Comparison of ENCODE assay signal across 16 mouse cellular contexts in genomic region chr17:5287210-5287591, GRCm38 (mm10).
DNase-seq lines count a peak whose midpoint lies in the region; ATAC-seq and TF ChIP-seq lines count a peak whose summit lies in the region.
"Had no signal": no experiment of that assay in that cellular context is flagged by ENCODE, and none has a peak within 500 bp of the region (broad histone marks: within the 10 kb centered on the region; RNA-seq: fewer than 3 reads in every experiment).

No protein-coding gene starts in this region.

- no peaks in the 10 kb centered on the region for H3K9me3 ChIP-seq in heart, postnatal 0 days (replicated peaks; ENCODE audit: control insufficient read depth, low read length)
- H3K9me3 ChIP-seq in midbrain, embryonic 15.5 days = no peaks in the 10 kb centered on the region
- H3K9me3 ChIP-seq in midbrain, embryonic 11.5 days (ENCODE audit: control insufficient read depth, low read length) = no peaks in the 10 kb centered on the region
- no peaks in the 10 kb centered on the region for H3K9me3 ChIP-seq in forebrain, postnatal 0 days (ENCODE audit: low read length)
- no peaks in the 10 kb centered on the region for H3K9me3 ChIP-seq in stomach, embryonic 16.5 days (replicated peaks; ENCODE audit: control insufficient read depth, low read length)
- H3K9me3 ChIP-seq: heart, embryonic 12.5 days had no signal

- intact Hi-C loops in heart, postnatal 25 days (cut with DNase I) = loop anchor here (5.0 kb wide), 1 partner anchor 35 kb away; no protein-coding TSS in a partner anchor

- no peak for DNase-seq in heart, postnatal 0 days (ENCODE audit: low spot score)
- no peak for DNase-seq in heart, postnatal 25 days (ENCODE audit: low spot score)
- no peak for DNase-seq in midbrain, embryonic 11.5 days (ENCODE audit: low spot score, missing footprints)
- no peak for DNase-seq in forebrain, postnatal 0 days
- DNase-seq in retina, postnatal 1 day = no peak
- DNase-seq in layer of hippocampus, adult 18-20 months (ENCODE audit: low spot score in 2 of 2) = no peak
- DNase-seq: adrenal gland, postnatal 10 days; B cell, adult 2 months; gastrocnemius, postnatal 10 days; kidney, postnatal 25 days; lung, postnatal 10 days; spleen, adult 18-20 months had no signal

- peak overlapping the region; percentile 37; the same call in 1 of the 2 replicates for H3K27ac ChIP-seq in heart, postnatal 0 days (ENCODE audit: low read depth)
- peak overlapping the region; percentile 53; the same call in 1 of the 2 replicates for H3K27ac ChIP-seq in midbrain, embryonic 15.5 days
- no peak overlapping the region for H3K27ac ChIP-seq in midbrain, embryonic 11.5 days (ENCODE audit: low read depth, low read length)
- peak overlapping the region; percentile 42; the same call in 1 of the 2 replicates for H3K27ac ChIP-seq in forebrain, postnatal 0 days (ENCODE audit: low read depth, low read length)
- peak overlapping the region; percentile 31; the same call in 1 of the 2 replicates for H3K27ac ChIP-seq in stomach, embryonic 16.5 days (ENCODE audit: low read length)

- no peak for ATAC-seq in heart, postnatal 0 days (ENCODE audit: insufficient read depth, low read depth)
- no peak for ATAC-seq in midbrain, embryonic 15.5 days (replicated peaks)
- ATAC-seq in midbrain, embryonic 11.5 days (ENCODE audit: low FRiP score) = no peak
- no peak for ATAC-seq in forebrain, postnatal 0 days
- ATAC-seq in stomach, embryonic 16.5 days (ENCODE audit: insufficient read depth, low FRiP score) = no peak

- H3K9ac ChIP-seq in heart, postnatal 0 days (replicated peaks; ENCODE audit: low read depth, low read length) = no peak overlapping the region
- H3K9ac ChIP-seq in midbrain, embryonic 15.5 days = no peak overlapping the region
- no peak overlapping the region for H3K9ac ChIP-seq in midbrain, embryonic 11.5 days (ENCODE audit: low read length)
- peak overlapping the region; percentile 22; the same call in 1 of the 2 replicates for H3K9ac ChIP-seq in forebrain, postnatal 0 days
- H3K9ac ChIP-seq in stomach, embryonic 16.5 days (ENCODE audit: low read length) = no peak overlapping the region
- H3K9ac ChIP-seq: heart, embryonic 12.5 days had no signal

- peaks cover 11% of the 10 kb centered on the region for H3K36me3 ChIP-seq in heart, postnatal 0 days (replicated peaks; ENCODE audit: control insufficient read depth, insufficient read depth, low read length)
- peaks cover 7% of the 10 kb centered on the region; the same call in 1 of the 2 replicates for H3K36me3 ChIP-seq in midbrain, embryonic 15.5 days (replicated peaks)
- peaks cover 3% of the 10 kb centered on the region; the same call in 1 of the 2 replicates for H3K36me3 ChIP-seq in midbrain, embryonic 11.5 days (ENCODE audit: control insufficient read depth, insufficient read depth, low read length)
- peaks cover 9% of the 10 kb centered on the region for H3K36me3 ChIP-seq in forebrain, postnatal 0 days (ENCODE audit: insufficient read depth)
- H3K36me3 ChIP-seq in stomach, embryonic 16.5 days (ENCODE audit: control insufficient read depth, insufficient read depth, low read length) = peaks cover 15% of the 10 kb centered on the region

- no peak for TF ChIP-seq CTCF in heart, postnatal 0 days (IDR thresholded peaks at IDR 0.05; ENCODE audit: low read depth)
- TF ChIP-seq CTCF in forebrain, postnatal 0 days (IDR thresholded peaks at IDR 0.05; ENCODE audit: low read depth) = no peak

- no peak overlapping the region for H3K4me2 ChIP-seq in heart, postnatal 0 days (ENCODE audit: low read depth, low read length)
- H3K4me2 ChIP-seq in midbrain, embryonic 15.5 days = no peak overlapping the region
- no peak overlapping the region for H3K4me2 ChIP-seq in midbrain, embryonic 11.5 days
- no peak overlapping the region for H3K4me2 ChIP-seq in forebrain, postnatal 0 days (ENCODE audit: low read depth)
- H3K4me2 ChIP-seq in stomach, embryonic 16.5 days (ENCODE audit: low read depth, low read length) = no peak overlapping the region
- H3K4me2 ChIP-seq: heart, embryonic 12.5 days; liver, embryonic 11.5 days had no signal

- no peak overlapping the region for H3K4me3 ChIP-seq in heart, postnatal 0 days (ENCODE audit: low read depth, low read length)
- no peak overlapping the region for H3K4me3 ChIP-seq in midbrain, embryonic 15.5 days
- H3K4me3 ChIP-seq in midbrain, embryonic 11.5 days (ENCODE audit: low read depth, low read length) = no peak overlapping the region
- H3K4me3 ChIP-seq in forebrain, postnatal 0 days (ENCODE audit: low read depth, low read length) = no peak overlapping the region
- no peak overlapping the region for H3K4me3 ChIP-seq in stomach, embryonic 16.5 days (replicated peaks; ENCODE audit: low read length)
- H3K4me3 ChIP-seq: heart, embryonic 12.5 days had no signal

- TF ChIP-seq EP300 in heart, postnatal 0 days (IDR thresholded peaks at IDR 0.05; ENCODE audit: low read depth) = no peak

- H3K27me3 ChIP-seq in heart, postnatal 0 days (ENCODE audit: control insufficient read depth, insufficient read depth, low read length) = no peaks in the 10 kb centered on the region
- H3K27me3 ChIP-seq in midbrain, embryonic 15.5 days (replicated peaks) = no peaks in the 10 kb centered on the region
- H3K27me3 ChIP-seq in midbrain, embryonic 11.5 days (ENCODE audit: control insufficient read depth, insufficient read depth, low read length) = no peaks in the 10 kb centered on the region
- H3K27me3 ChIP-seq in forebrain, postnatal 0 days (ENCODE audit: insufficient read depth, low read length) = no peaks in the 10 kb centered on the region
- H3K27me3 ChIP-seq in stomach, embryonic 16.5 days (ENCODE audit: control insufficient read depth, insufficient read depth, low read length) = no peaks in the 10 kb centered on the region
- H3K27me3 ChIP-seq: heart, embryonic 12.5 days had no signal

- WGBS in heart, postnatal 0 days = 58% methylated on average over 4 of the region's 4 CpGs
- WGBS in midbrain, embryonic 15.5 days = 74% methylated on average over 4 of the region's 4 CpGs
- WGBS in midbrain, embryonic 11.5 days = 78% methylated on average over 4 of the region's 4 CpGs
- WGBS in forebrain, postnatal 0 days = 30% methylated on average over 4 of the region's 4 CpGs
- WGBS in stomach, embryonic 16.5 days = 59% methylated on average over 4 of the region's 4 CpGs

- peaks cover 24% of the 10 kb centered on the region for H3K4me1 ChIP-seq in heart, postnatal 0 days (ENCODE audit: control insufficient read depth, insufficient read depth)
- H3K4me1 ChIP-seq in midbrain, embryonic 15.5 days = peaks cover 34% of the 10 kb centered on the region
- H3K4me1 ChIP-seq in midbrain, embryonic 11.5 days (ENCODE audit: control insufficient read depth, insufficient read depth, low read length) = peaks cover 5% of the 10 kb centered on the region
- peaks cover 16% of the 10 kb centered on the region for H3K4me1 ChIP-seq in forebrain, postnatal 0 days (ENCODE audit: insufficient read depth)
- peaks cover 18% of the 10 kb centered on the region; the same call in 1 of the 2 replicates for H3K4me1 ChIP-seq in stomach, embryonic 16.5 days (ENCODE audit: control insufficient read depth, insufficient read depth, low read length)
